Mouse (Mus musculus) midbrain, embryonic 14.5 days (tissue): ENCODE data around the gene Bmx. TPM values are rescaled to one million over a fixed set of nuclear protein-coding genes. Genes with fewer than 3 reads are reported as not detected.

Experiments
- ATAC-seq: fragments of 200-750 bp; cut with Nextera tagmentation; 2 replicates; pipeline ENCODE4 v1.8.0; 2017; ENCODE audit warnings: moderate number of reproducible peaks, moderate library complexity; ENCODE audit not compliant: low FRiP score, low TSS enrichment
- DNase-seq: peaks from one replicate; pipeline ENCODE4 v3.0.0-alpha.2; 2015
- H3K27ac ChIP-seq: fragments of 300-500 bp; sonication (generic); replicated peaks from 2 replicates; pipeline ENCODE4 v1.5.1; 2014; ENCODE audit warnings: mild to moderate bottlenecking, low read depth, low read length, moderate library complexity
- H3K27me3 ChIP-seq: fragments of 300-500 bp; sonication (generic); 2 replicates; pipeline ENCODE4 v1.6.1; 2014; ENCODE audit warnings: low read length, control low read depth, mixed read lengths; ENCODE audit not compliant: control insufficient read depth, insufficient read depth
- H3K36me3 ChIP-seq: fragments of 300-500 bp; sonication (generic); 2 replicates; pipeline ENCODE4 v1.6.1; 2014; ENCODE audit warnings: low read length, control low read depth; ENCODE audit not compliant: control insufficient read depth, insufficient read depth
- H3K4me1 ChIP-seq: fragments of 300-500 bp; sonication (generic); 2 replicates; pipeline ENCODE4 v1.6.1; 2014; ENCODE audit warnings: mild to moderate bottlenecking, antibody characterized with exemption, low read length, control low read depth; ENCODE audit not compliant: control insufficient read depth, insufficient read depth
- H3K4me2 ChIP-seq: fragments of 300-500 bp; sonication (generic); 2 replicates; pipeline ENCODE4 v1.6.1; 2014; ENCODE audit warnings: mild to moderate bottlenecking, low read length, moderate library complexity
- H3K4me3 ChIP-seq: fragments of 300-500 bp; sonication (generic); replicated peaks from 2 replicates; pipeline ENCODE4 v1.5.1; 2014; ENCODE audit warnings: low read depth, low read length
- H3K9ac ChIP-seq: fragments of 300-500 bp; sonication (generic); replicated peaks from 2 replicates; pipeline ENCODE4 v1.6.1; 2014; ENCODE audit warnings: mild to moderate bottlenecking, low read length, moderate library complexity
- H3K9me3 ChIP-seq: fragments of 300-500 bp; sonication (generic); 2 replicates; pipeline ENCODE4 v1.6.1; 2016; ENCODE audit warnings: low read length, control low read depth, mixed read lengths; ENCODE audit not compliant: control insufficient read depth
- WGBS: fragments of 180-500 bp; shearing (Covaris S2); extraction: QIAGEN DNeasy Blood & Tissue Kit; methylation state at CpG from one replicate; pipeline ENCODE4 v1.1.7; 2014; 5-methylcytosine and 5-hydroxymethylcytosine counted together
- polyA plus RNA-seq: library from polyadenylated mRNA; unstranded; fragments of >200 nt; fragmentation: Nextera tagmentation; extraction: Ambion mirVana; gene quantifications from 2 replicates; pipeline ENCODE4 v1.2.1, GENCODE M21; 2014

Bmx gene
- polyA plus RNA-seq, 1 experiment from 2014 or later: 0.51 TPM

DNA sequence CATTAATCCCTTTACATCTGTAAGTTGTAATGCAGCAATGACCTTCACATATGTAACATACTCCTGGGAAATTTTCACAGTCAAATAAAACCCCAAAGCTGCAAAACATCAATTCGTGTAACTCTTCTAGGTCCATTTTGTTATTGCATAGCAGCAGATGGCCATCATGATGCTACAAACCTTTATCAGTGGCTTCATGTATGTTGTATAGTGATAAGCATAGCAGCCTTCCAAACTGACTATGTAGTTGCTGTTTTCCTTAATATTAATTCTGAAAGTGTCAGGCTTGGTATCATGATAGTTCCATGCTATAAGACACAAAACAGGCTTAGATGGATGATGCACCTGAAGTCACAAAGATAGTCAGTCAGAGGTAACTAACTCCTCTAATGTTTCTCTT, 93.3 kb downstream of the Bmx start:
- H3K4me1 ChIP-seq: no peaks in the 10 kb centered on the region
- DNase-seq: no peak
- no peaks in the 10 kb centered on the region for H3K36me3 ChIP-seq
- no peak overlapping the region for H3K4me2 ChIP-seq
- no peak overlapping the region for H3K9ac ChIP-seq
- WGBS: 79% methylated on average over 1 of the region's 1 CpGs
- H3K4me3 ChIP-seq: no peak overlapping the region
- no peak overlapping the region for H3K27ac ChIP-seq
- H3K9me3 ChIP-seq: no peaks in the 10 kb centered on the region
- ATAC-seq: no peak
- no peaks in the 10 kb centered on the region for H3K27me3 ChIP-seq

DNA sequence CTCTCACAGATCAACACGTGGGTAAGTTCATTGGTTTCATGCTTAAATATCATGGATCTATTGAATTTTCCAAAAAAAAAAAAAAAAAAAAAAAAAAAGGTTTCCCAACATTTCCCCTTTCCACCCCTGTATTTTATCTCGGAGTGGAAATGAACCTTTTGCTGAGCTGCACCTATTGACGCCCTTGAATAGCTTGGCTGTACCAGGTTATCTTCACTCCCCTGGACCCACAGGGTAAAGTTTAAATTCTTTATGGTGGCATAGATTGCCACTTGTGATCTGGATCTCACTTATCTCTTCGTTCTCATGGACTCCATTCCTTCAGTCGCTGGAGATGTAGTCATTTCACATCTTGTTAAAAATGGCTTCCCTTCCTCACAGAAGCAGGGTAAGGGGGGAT, 103.4 kb downstream of the Bmx start:
- Histone ChIP-seq H3K4me1 (no peaks in the 10 kb centered on the region), H3K36me3 (no peaks in the 10 kb centered on the region), H3K9me3 (no peaks in the 10 kb centered on the region), H3K4me2 (no peak overlapping the region), H3K27me3 (no peaks in the 10 kb centered on the region), H3K27ac (no peak overlapping the region), H3K9ac (no peak overlapping the region), H3K4me3 (no peak overlapping the region)
- WGBS: 79% methylated on average over 5 of the region's 5 CpGs
- DNase-seq (no peak), ATAC-seq (no peak)

DNA sequence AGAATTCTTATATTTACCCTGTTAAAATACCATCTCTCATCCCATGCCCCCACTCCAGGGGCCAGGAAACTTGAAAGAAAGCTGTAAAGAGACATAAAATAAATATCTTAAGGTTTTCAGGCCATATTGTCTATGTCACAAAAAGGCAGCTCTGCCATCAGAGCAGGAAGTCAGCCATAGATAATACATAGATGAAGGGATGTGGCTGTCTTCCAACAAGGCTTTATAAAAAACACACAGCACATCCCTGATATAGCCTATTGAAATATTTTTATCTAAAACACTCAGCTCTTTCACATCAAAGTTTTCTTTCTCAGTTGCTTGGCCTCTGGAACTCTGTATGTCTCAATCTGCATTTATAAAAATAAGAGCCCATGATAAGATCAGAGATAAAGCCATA, 104.4 kb downstream of the Bmx start:
- Histone ChIP-seq H3K36me3 (no peaks in the 10 kb centered on the region), H3K4me1 (no peaks in the 10 kb centered on the region), H3K27ac (no peak overlapping the region), H3K9me3 (no peaks in the 10 kb centered on the region), H3K9ac (no peak overlapping the region), H3K27me3 (no peaks in the 10 kb centered on the region), H3K4me3 (no peak overlapping the region), H3K4me2 (no peak overlapping the region)
- DNase-seq (no peak), ATAC-seq (no peak)

DNA sequence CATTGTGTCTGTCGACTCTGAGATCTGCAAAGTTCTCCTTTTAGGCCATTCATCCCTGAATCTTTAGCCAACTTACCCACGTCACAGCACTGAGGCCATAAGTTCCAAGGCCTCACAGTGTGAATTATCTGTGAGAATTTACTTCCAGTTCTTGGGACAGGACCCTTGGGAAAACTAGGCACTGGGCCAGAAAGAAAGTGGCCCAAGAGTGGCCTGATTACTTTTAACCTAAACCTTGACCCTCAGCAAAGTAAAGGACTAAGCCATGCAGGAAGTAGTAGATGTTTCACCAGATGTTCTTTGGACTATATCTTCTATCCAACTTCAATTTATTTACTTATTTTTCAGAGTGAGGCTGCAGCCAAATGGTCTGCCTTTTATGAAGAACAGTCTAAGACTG, 105.3 kb downstream of the Bmx start:
- Histone ChIP-seq H3K4me3 (no peak overlapping the region), H3K9me3 (no peaks in the 10 kb centered on the region), H3K36me3 (no peaks in the 10 kb centered on the region), H3K27ac (no peak overlapping the region), H3K9ac (no peak overlapping the region), H3K4me2 (no peak overlapping the region), H3K4me1 (no peaks in the 10 kb centered on the region), H3K27me3 (no peaks in the 10 kb centered on the region)
- WGBS: 73% methylated on average over 2 of the region's 2 CpGs
- ATAC-seq: no peak
- DNase-seq: no peak

DNA sequence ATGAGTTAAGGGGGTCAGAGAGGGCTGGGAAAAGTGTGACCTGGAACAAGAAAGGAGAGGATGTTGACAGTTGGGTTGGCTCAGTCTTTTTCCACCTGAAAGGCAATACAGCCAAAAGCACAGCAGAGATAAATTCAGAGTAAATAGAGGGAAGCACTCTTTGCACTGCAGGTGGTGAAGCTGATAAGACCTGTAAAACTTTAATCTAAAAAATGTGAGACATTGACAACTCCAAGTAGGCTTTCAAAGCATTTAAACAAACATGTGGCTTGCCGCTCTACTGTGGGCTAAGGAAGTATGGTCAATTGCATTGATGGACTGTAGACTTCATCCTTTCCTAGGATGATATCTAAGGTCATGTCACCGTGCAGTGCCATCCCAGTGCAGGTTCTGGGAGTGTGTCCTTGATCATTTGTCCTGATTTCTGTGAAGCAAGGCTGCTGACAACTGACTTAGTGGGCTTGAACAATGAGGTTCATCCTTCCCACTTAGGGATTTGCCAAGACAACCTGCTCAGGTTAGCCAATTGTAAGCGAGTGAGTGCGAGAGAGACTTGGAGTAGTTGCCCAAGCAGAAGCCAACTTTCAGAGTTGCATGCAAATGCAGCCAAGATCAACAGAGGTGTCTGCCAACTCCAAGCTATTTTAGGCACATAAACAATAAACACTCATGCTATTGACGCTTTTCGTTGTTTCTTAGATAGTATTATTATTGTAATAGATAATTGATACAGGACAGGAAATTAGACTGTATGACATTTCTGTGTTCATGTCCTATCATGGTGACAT, 112.3 kb downstream of the Bmx start:
- Histone ChIP-seq H3K4me1 (no peaks in the 10 kb centered on the region), H3K4me2 (no peak overlapping the region), H3K27ac (no peak overlapping the region), H3K9ac (no peak overlapping the region), H3K36me3 (no peaks in the 10 kb centered on the region), H3K27me3 (no peaks in the 10 kb centered on the region), H3K9me3 (no peaks in the 10 kb centered on the region), H3K4me3 (no peak overlapping the region)
- WGBS: 93% methylated on average over 6 of the region's 6 CpGs
- DNase-seq (no peak), ATAC-seq (no peak)

Other genes starting within 250 kb of the Bmx start
- 0.08 and 0.26 TPM in 2 replicates for gene Car5b, start 230.2 kb downstream of the Bmx start, polyA plus RNA-seq
- 21.8 and 21.9 TPM in 2 replicates for gene Siah1b, start 181.7 kb downstream of the Bmx start, polyA plus RNA-seq
- gene Cltrn, start 169.4 kb downstream of the Bmx start, polyA plus RNA-seq: not detected in 2 replicates
- gene Ace2, start 118.9 kb downstream of the Bmx start, polyA plus RNA-seq: 0.08 TPM in 1 of 2 replicates, not detected in the other
- gene Pir, start 11.2 kb upstream of the Bmx start, polyA plus RNA-seq: 2.3 and 2.6 TPM in 2 replicates
- gene Vegfd, start 115.2 kb upstream of the Bmx start, polyA plus RNA-seq: 0.17 TPM in 1 of 2 replicates, not detected in the other
- gene Piga, start 161.6 kb upstream of the Bmx start, polyA plus RNA-seq: 3.6 and 5.9 TPM in 2 replicates
- gene Asb11, start 178.8 kb upstream of the Bmx start, polyA plus RNA-seq: not detected in 2 replicates
- gene Asb9, start 248.1 kb upstream of the Bmx start, polyA plus RNA-seq: not detected in 2 replicates